Comparison of ENCODE assay signal across 8 mouse cellular contexts in genomic region chr2:31139991-31140771, GRCm38 (mm10). TPM values are rescaled to one million over a fixed set of nuclear protein-coding genes. Genes with fewer than 3 reads are reported as not detected.
DNase-seq lines count a peak whose midpoint lies in the region; ATAC-seq and TF ChIP-seq lines count a peak whose summit lies in the region.

No protein-coding gene starts in this region.

- peak overlapping the region; percentile 90 for H3K4me2 ChIP-seq in heart, embryonic 15.5 days
- peak overlapping the region; percentile 73 for H3K4me2 ChIP-seq in hindbrain, embryonic 12.5 days (replicated peaks)
- peak overlapping the region; percentile 87 for H3K4me2 ChIP-seq in midbrain, embryonic 12.5 days (replicated peaks)

- TF ChIP-seq POLR2A in bone marrow macrophage, adult 2 months (IDR thresholded peaks at IDR 0.05; ENCODE audit: borderline replicate concordance, low read depth, low read length): no peak

- no peaks in the 10 kb centered on the region for H3K36me3 ChIP-seq in heart, embryonic 15.5 days
- H3K36me3 ChIP-seq in hindbrain, embryonic 12.5 days: no peaks in the 10 kb centered on the region
- H3K36me3 ChIP-seq in midbrain, embryonic 12.5 days: no peaks in the 10 kb centered on the region

- H3K4me3 ChIP-seq in heart, embryonic 15.5 days: peak overlapping the region; percentile 99
- H3K4me3 ChIP-seq in bone marrow macrophage, adult 2 months (ENCODE audit: insufficient read depth, low read length): peak overlapping the region; percentile 95
- H3K4me3 ChIP-seq in hindbrain, embryonic 12.5 days: peak overlapping the region; percentile 80
- H3K4me3 ChIP-seq in midbrain, embryonic 12.5 days: peak overlapping the region; percentile 80

- no peaks in the 10 kb centered on the region for H3K27me3 ChIP-seq in heart, embryonic 15.5 days
- H3K27me3 ChIP-seq in hindbrain, embryonic 12.5 days: peaks cover 15% of the 10 kb centered on the region
- peaks cover 36% of the 10 kb centered on the region for H3K27me3 ChIP-seq in midbrain, embryonic 12.5 days

- no peak for DNase-seq in heart, postnatal 4 days
- no peak for DNase-seq in frontal cortex, postnatal 36 days (ENCODE audit: low spot score in 2 of 2)
- no peak for DNase-seq in left cerebral cortex, postnatal 25 days (ENCODE audit: low spot score in 2 of 2)

- 70% methylated on average over 12 of the region's 12 CpGs for WGBS in heart, embryonic 15.5 days
- 79% methylated on average over 12 of the region's 12 CpGs for WGBS in hindbrain, embryonic 12.5 days
- WGBS in midbrain, embryonic 12.5 days: 85% methylated on average over 12 of the region's 12 CpGs

- no peak for ATAC-seq in heart, embryonic 15.5 days (replicated peaks; ENCODE audit: insufficient number of reproducible peaks, insufficient read depth, low FRiP score, low read depth)
- ATAC-seq in hindbrain, embryonic 12.5 days (ENCODE audit: low FRiP score): no peak
- ATAC-seq in midbrain, embryonic 12.5 days (ENCODE audit: low FRiP score, low read depth): no peak
- ATAC-seq in granulocyte monocyte progenitor cell, adult 5-6 weeks (replicated peaks; ENCODE audit: poor library complexity, severe bottlenecking): no peak

- peak overlapping the region; percentile 100; the same call in 1 of the 2 replicates for H3K9ac ChIP-seq in heart, embryonic 15.5 days
- 0 out of 2 replicates have a peak overlapping the region, but pooled peaks have one; percentile 85 for H3K9ac ChIP-seq in hindbrain, embryonic 12.5 days
- H3K9ac ChIP-seq in midbrain, embryonic 12.5 days (replicated peaks): no peak overlapping the region

- H3K27ac ChIP-seq in heart, embryonic 15.5 days: 0 out of 2 replicates have a peak overlapping the region, but pooled peaks have one; percentile 90
- H3K27ac ChIP-seq in bone marrow macrophage, adult 2 months (ENCODE audit: insufficient read depth, low read depth, low read length): no peak overlapping the region
- no peak overlapping the region for H3K27ac ChIP-seq in hindbrain, embryonic 12.5 days
- no peak overlapping the region for H3K27ac ChIP-seq in midbrain, embryonic 12.5 days (replicated peaks)

- intact Hi-C loops in left cerebral cortex, postnatal 25 days (cut with DNase I): loop anchor here (5.0 kb wide), 2 partner anchors 73 to 158 kb away; partner anchors contain the start of genes BC005624 and Usp20

- TF ChIP-seq CTCF in bone marrow macrophage, adult 2 months (IDR thresholded peaks at IDR 0.05; ENCODE audit: low read depth, low read length): no peak

- no peaks in the 10 kb centered on the region for H3K9me3 ChIP-seq in heart, embryonic 15.5 days (replicated peaks)
- no peaks in the 10 kb centered on the region for H3K9me3 ChIP-seq in hindbrain, embryonic 12.5 days (replicated peaks)
- H3K9me3 ChIP-seq in midbrain, embryonic 12.5 days: no peaks in the 10 kb centered on the region

- H3K4me1 ChIP-seq in heart, embryonic 15.5 days (replicated peaks): peaks cover 61% of the 10 kb centered on the region
- peaks cover 53% of the 10 kb centered on the region for H3K4me1 ChIP-seq in bone marrow macrophage, adult 2 months (ENCODE audit: control insufficient read depth, insufficient read depth, low read length)
- peaks cover 16% of the 10 kb centered on the region for H3K4me1 ChIP-seq in hindbrain, embryonic 12.5 days
- peaks cover 18% of the 10 kb centered on the region for H3K4me1 ChIP-seq in midbrain, embryonic 12.5 days

RNA-seq across cellular contexts. Expression of gene Fnbp1, which starts 1.6 kb away (rescaled TPM):
- 16.0 and 21.8 TPM in 2 replicates for polyA plus RNA-seq in heart, embryonic 15.5 days (2015; fragmentation: Nextera tagmentation; extraction: Ambion mirVana)
- total RNA-seq in heart, postnatal 4 days (2021): 10 to 100 TPM; 52.9 to 59.1 TPM
- 255 and 258 TPM in 2 replicates for polyA plus RNA-seq in bone marrow macrophage, adult 2 months (2012; ENCODE audit: insufficient read depth, insufficient read length, missing spikeins)
- 18.7 and 19.9 TPM in 2 replicates for polyA plus RNA-seq in hindbrain, embryonic 12.5 days (2016; fragmentation: Nextera tagmentation; extraction: Ambion mirVana)
- 12.8 and 13.1 TPM in 2 replicates for polyA plus RNA-seq in midbrain, embryonic 12.5 days (2016; fragmentation: Nextera tagmentation; extraction: Ambion mirVana)
- 57.0 and 64.0 TPM in 2 replicates for total RNA-seq in granulocyte monocyte progenitor cell, adult 5-6 weeks (2014; fragmentation: Nextera tagmentation)
- 24.3 and 47.2 TPM in 2 replicates for total RNA-seq in granulocyte monocyte progenitor cell, adult 5-6 weeks (2017)
- 10 to 100 TPM; 84.0 to 87.3 TPM for total RNA-seq in left cerebral cortex, postnatal 25 days (2021)

RNA-seq across cellular contexts. Expression of gene Gpr107, which starts 11.9 kb away (rescaled TPM):
- polyA plus RNA-seq in heart, embryonic 15.5 days (2015; fragmentation: Nextera tagmentation; extraction: Ambion mirVana): 26.4 and 31.0 TPM in 2 replicates
- total RNA-seq in heart, postnatal 4 days (2021): 10 to 100 TPM; 41.6 to 43.0 TPM
- polyA plus RNA-seq in bone marrow macrophage, adult 2 months (2012; ENCODE audit: insufficient read depth, insufficient read length, missing spikeins): 66.1 and 80.8 TPM in 2 replicates
- 43.1 and 46.6 TPM in 2 replicates for polyA plus RNA-seq in hindbrain, embryonic 12.5 days (2016; fragmentation: Nextera tagmentation; extraction: Ambion mirVana)
- 41.7 and 43.7 TPM in 2 replicates for polyA plus RNA-seq in midbrain, embryonic 12.5 days (2016; fragmentation: Nextera tagmentation; extraction: Ambion mirVana)
- total RNA-seq in granulocyte monocyte progenitor cell, adult 5-6 weeks (2014; fragmentation: Nextera tagmentation): 12.8 and 13.5 TPM in 2 replicates
- total RNA-seq in granulocyte monocyte progenitor cell, adult 5-6 weeks (2017): 16.4 and 16.9 TPM in 2 replicates
- total RNA-seq in left cerebral cortex, postnatal 25 days (2021): 10 to 100 TPM; 45.0 to 52.4 TPM

Comparison
In these comparisons a context has a peak if more than half of its experiments do, and no peak if none do; other contexts are left out.
1. RNA of gene Fnbp1, which starts 1.6 kb away (polyA plus RNA-seq): 255 to 258 TPM in bone marrow macrophage, adult 2 months; 18.7 to 19.9 TPM in hindbrain, embryonic 12.5 days, 16.0 to 21.8 TPM in heart, embryonic 15.5 days and 12.8 to 13.1 TPM in midbrain, embryonic 12.5 days; every median in the first group is over 10 times any median in the second.
2. Peak in every context shown above with its lines, with median percentiles within 50 percentile points of each other: H3K4me2 ChIP-seq and H3K4me3 ChIP-seq.